Mouse (Mus musculus) monocyte, adult 5-6 weeks (primary cell): Measurements from ENCODE around the gene Gas8. TPM values are rescaled to one million over a fixed set of nuclear protein-coding genes. Genes with fewer than 3 reads are reported as not detected.
"Not testable (repeated sequence)": the region's sequence is repeated elsewhere in the genome, so short reads cannot be mapped to it uniquely, and the experiment has no call there.

Experiments used
- ATAC-seq: fragments of 153-309, 156-312 bp; replicated peaks from 2 replicates; pipeline ENCODE4 v1.8.0; 2017; ENCODE audit warnings: mild to moderate bottlenecking; ENCODE audit not compliant: low TSS enrichment, insufficient number of reproducible peaks, severe bottlenecking, poor library complexity, low FRiP score
- total RNA-seq: library from RNA; stranded (forward); fragments of 200-1000, 200-491, 200-594 nt; gene quantifications from 3 replicates; pipeline ENCODE4 v1.2.3, GENCODE M21; 2017

Gas8 gene
- total RNA-seq, 1 experiment from 2014 or later = 5.1 TPM

DNA sequence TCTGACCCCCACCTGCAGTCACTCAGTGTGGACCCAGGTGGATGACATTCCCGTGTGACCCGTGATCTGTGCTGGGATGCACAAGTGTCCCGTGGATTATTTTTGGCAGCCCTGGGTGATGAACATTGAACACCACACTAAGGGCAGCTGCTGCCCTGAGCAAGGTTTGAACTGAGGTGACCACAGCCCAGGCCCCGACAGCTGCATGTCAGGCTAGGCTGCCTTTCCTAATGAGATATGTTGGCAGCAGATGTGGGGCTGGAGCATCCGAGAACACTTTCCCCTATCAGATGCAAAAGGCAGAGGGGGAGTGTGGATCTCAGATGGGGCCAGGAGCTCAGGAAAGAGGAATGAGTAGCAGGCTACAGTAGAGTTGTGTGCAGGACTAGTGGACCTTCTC lies 7.8 kb upstream of the Gas8 start:
- ATAC-seq = no peak

GRCm38 (mm10) chr8:123514136-123514535 lies 4.5 kb upstream of the Gas8 start:
- ATAC-seq = no peak

- ATAC-seq = no peak
These were observed 3.7 kb upstream of the Gas8 start, which contains the start of gene Dbndd1 for GRCm38 (mm10) chr8:123514781-123515539. Gene Dbndd1, minus strand, starts transcription at chr8:123515463.

DNA sequence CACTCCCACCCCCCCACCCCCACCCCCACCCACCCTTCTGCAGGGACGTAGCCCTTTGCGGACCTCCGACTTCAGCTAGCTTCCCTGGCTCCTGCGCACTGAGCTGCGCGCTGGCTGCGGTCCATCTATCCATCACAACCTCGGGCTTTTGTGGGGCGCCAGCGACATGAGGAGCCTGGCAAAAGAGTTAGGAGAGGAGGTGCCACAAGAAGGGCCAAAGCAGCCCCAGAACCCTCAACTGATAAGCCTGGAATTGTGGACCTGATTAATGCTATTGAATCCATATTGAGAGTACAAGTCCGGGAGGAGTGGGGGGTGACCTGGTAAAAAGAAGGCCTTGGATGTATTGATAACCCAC lies 3.1 kb upstream of the Gas8 start:
- no peak for ATAC-seq

DNA sequence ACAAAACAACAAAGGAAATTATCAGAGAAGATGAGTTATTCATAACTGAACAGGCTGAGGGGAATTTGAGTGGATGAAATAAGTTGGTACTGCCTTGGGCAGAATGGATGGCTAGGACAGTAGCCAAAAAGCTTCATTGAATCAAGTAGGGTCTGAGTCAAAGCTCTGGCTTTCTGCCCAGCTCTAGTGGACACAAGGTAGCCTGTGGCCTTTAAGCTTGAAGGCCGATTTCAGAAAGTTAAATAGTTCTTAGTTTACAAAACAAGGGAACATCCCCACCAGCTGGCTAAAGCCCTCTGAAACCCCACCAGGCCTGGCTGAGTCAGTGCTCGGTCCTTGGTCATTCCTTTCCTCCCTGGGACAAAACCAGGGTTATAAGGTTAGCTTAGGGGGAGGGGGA lies 2.0 kb upstream of the Gas8 start:
- no peak for ATAC-seq

DNA sequence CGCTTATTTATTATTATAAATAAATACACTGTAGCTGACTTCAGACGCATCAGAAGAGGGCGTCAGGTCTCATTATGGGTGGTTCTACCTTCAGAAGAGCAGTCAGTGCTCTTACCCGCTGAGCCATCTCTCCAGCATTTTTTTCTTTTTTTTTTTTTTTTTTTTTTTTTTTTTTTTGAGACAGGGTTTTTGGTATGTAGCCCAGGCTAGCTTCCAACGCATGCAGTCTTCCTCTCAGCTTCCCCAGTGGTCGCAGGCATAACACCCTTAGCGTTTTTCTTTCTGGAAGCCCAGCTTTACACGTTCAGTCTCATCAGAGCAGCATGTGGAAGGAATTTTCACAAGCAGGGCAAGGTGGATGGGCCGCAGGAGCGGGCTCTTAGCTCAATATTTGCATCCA lies 462 bp upstream of the Gas8 start:
- ATAC-seq = no peak

GRCm38 (mm10) chr8:123520048-123520447 lies 1.4 kb downstream of the Gas8 start:
- ATAC-seq = not testable (repeated sequence)

- ATAC-seq = no peak
These were observed 9.3 kb downstream of the Gas8 start for GRCm38 (mm10) chr8:123527720-123528489.

- no peak for ATAC-seq
These were observed 17.8 kb downstream of the Gas8 start for GRCm38 (mm10) chr8:123536242-123536989.

DNA sequence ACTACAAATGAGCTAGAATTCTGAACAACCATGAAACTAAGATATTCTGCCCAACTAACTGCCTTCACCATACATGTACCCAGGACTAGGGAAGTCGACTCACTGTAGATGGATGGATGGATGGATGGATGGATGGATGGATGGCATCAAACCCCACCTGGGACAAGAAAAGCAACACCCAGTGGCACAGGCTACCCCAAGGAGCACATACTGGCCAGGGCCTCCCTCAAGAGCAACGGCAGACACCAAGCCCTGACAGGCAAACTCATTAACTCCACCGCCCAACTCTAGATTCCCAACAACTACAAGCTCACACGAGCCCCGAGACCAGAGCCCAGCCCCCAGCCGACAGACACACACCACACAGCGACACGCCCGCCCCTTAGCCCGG lies 18.4 kb downstream of the Gas8 start:
- ATAC-seq = no peak

- not testable (repeated sequence) for ATAC-seq
These were observed 19.0 kb downstream of the Gas8 start for GRCm38 (mm10) chr8:123537641-123538040.

DNA sequence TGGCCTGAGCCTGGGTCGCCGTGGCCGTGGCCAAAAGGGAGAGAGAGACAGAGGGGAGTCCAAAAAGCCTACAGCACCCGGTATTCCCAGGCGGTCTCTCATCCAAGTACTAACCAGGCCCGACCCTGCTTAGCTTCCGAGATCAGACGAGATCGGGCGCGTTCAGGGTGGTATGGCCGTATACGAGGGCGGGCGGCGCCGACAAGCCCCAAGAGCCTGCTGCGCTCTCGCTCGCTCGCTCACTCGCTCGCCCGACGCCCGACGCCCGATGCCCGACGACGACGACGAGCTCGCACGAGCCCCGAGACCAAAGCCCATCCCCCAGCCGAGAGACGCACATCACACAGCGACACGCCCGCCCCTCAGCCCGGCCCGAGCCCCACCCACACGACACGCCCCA lies 45.6 kb downstream of the Gas8 start:
- not testable (repeated sequence) for ATAC-seq

- not testable (repeated sequence) for ATAC-seq
These were observed 56.8 kb downstream of the Gas8 start for GRCm38 (mm10) chr8:123575386-123575785.

Other genes starting within 250 kb of the Gas8 start
- 11.2 to 31.4 TPM (median 24.6 TPM) in 3 replicates for gene Fanca, start 200.3 kb upstream of the Gas8 start, total RNA-seq
- 0.32 TPM in 1 of 3 replicates, not detected in the others for gene Spire2, start 186.1 kb upstream of the Gas8 start, total RNA-seq
- gene Tcf25, start 145.1 kb upstream of the Gas8 start, total RNA-seq = 415 to 577 TPM (median 562 TPM) in 3 replicates
- gene Mc1r, start 111.7 kb upstream of the Gas8 start, total RNA-seq = not detected in 3 replicates
- gene Tubb3, start 107.4 kb upstream of the Gas8 start, total RNA-seq = 0.29 to 0.96 TPM (median 0.76 TPM) in 3 replicates
- 9.1 to 9.7 TPM (median 9.4 TPM) in 3 replicates for gene Def8, start 95.3 kb upstream of the Gas8 start, total RNA-seq
- gene Afg3l1, start 40.9 kb upstream of the Gas8 start, total RNA-seq = 11.3 to 24.6 TPM (median 14.3 TPM) in 3 replicates
- gene Dbndd1, start 3.4 kb upstream of the Gas8 start, total RNA-seq = 0.64 TPM in 1 of 3 replicates, not detected in the others
- gene Rhou, start 135.1 kb downstream of the Gas8 start, total RNA-seq = 0.19 to 1.7 TPM (median 0.86 TPM) in 3 replicates